Mouse (Mus musculus) neural tube, embryonic 10.5 days (tissue): Measurements from ENCODE around the gene Sptbn4.

Experiments
- DNase-seq: peaks from one replicate; pipeline ENCODE4 v3.0.0-alpha.2; 2017; ENCODE audit warnings: low spot score; ENCODE audit errors: extremely low spot score

The Sptbn4 gene

DNA sequence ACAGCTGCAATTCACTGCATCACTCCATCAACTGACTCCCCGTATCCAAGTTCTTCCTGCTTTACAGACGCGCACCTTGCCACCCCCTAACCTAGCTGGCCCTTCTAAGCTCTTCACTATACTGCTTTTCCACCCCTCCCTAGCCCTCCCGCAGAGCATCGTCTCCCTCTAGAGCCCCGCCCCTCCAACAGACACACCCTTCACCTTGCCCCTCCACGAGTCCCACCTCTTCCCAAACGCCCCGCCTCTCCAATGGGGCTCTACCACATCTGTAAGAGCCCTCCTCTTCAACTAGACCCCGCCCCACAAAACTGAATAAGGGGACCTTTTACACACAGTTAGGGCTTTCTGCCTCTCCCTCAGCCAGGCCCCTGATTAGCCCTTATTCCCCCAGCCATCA is 13.7 kb downstream of the Sptbn4 start:
- DNase-seq = no peak

DNA sequence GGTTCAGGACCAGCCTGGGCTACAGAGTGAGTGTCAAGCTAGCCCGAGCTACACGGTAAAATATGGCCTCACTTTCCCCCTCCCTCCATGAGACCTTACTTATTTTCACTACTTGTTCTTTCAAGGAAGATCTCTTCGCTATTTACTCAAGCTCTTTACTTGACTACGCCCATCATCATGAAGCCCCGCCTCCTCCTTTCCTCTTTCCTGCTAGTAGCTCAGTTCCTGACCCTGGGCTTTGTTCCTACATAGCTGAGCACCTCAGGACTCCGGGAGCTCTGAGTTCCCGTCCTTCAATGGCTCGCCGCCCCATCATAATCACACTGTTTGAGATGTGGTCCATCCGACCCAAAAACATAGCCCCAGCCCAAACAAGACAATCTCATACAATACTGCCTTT is 14.1 kb downstream of the Sptbn4 start:
- DNase-seq = no peak

DNA sequence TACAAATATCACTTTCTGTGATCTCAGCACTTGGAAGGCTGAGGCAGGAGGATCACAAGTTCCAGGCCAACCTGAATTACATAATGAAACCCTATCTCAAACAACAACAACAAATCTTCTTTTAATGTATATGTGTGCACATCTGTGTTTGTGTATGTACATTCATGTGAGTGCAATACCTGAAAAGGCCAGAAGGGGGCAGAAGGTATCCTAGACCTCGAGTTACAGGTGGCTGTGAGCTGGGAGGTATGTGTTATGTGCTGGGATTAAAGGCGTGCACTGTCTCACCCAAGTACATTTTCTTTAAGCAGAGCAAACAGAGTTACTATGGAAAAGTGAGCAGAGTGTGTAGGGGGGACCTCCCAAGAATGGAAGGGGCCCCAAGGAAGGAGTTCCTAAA is 18.4 kb downstream of the Sptbn4 start:
- no peak for DNase-seq

DNA sequence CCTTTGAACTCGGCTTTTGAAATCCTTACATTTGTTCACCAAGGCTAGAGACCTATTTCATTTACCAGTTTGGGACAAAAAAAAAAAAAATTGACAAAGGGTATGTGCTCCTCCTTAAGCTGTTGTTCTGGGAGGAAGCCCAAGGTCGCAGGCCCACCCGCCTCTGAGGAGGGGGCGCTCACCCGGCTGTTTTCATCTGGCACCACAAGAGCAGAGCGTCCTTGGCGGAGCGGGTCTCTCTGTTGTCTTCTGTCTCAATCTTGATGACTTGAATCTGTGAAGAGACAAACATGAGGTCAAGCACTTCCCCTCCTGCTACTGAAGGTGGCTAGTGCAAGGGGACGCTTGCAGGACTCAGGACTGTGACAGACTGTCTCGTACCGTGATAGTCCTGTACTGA is 19.5 kb downstream of the Sptbn4 start:
- DNase-seq = no peak

DNA sequence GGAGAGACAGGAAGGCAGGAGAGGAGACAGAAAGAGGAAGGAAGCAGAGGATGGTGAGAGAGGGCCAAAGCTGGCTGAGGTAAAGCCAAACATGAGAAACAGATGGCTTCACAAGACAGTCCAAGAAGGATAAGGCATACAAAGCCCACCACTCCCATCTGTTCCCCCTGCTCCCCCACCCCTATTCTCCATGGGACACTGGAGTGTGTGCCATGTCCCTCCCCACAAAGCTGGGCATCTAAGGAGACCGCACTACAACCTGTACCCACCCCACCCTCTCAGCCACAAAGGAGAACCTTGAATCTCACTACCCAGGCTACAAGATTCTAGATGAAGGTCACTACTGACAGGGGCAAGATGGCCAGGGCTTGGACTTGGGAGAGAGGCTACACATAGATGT is 20.1 kb downstream of the Sptbn4 start:
- no peak for DNase-seq

DNA sequence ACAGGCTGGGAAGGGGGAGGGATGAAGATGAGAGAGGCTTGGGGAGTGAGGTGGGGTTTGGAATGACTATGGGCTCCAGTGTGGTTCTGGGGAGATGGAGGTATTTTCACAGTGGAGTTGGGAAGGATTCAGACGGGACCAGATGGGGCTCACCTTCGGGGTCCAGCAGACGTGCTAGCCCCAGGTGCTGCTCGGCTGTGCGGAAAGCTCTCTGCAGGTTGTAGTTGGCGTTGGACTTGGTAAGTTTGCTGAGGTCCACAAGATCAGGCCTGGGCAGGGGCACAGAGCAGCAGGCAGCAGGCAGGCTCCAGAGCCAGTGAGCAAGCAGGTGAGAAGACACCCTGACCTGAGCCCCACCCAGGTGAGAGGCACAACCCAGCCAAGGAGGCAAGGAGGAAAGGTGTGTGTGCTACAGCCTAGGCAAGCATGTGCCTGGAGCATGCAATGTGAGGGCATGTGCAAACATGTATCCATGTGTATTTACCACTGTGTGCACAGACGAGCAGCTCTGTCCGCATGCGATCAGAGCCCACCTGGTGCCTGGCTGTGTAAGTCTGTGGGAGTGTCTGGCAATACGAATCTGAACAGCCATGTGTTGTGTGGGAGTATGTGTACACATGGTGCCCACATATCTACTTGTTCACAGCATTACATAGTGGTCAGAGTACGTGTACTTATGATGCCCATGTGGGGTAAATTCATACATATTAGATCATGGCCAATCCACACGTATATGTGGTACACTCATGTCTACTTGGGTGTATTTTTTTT is 23.7 kb downstream of the Sptbn4 start:
- no peak for DNase-seq

DNA sequence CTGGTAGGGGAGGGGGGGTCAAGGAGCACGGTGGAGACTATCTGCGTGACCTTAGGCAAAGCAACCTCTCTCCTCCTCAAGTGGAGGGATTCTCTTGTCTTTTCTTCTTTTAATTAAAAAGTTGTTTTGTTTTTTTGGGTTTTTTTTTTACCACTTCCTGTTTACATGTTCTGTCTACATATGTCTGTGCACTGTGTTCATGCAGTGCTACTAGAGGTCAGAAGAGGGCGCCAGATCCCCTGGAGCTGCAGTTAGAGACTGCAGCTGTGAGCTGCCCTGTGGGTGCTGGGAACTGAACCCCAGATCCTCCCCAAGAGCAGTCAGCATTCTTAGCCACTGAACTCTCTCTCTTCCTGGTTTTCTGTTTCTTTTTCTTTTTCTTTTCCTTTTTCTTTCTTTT is 28.4 kb downstream of the Sptbn4 start:
- DNase-seq = no peak

DNA sequence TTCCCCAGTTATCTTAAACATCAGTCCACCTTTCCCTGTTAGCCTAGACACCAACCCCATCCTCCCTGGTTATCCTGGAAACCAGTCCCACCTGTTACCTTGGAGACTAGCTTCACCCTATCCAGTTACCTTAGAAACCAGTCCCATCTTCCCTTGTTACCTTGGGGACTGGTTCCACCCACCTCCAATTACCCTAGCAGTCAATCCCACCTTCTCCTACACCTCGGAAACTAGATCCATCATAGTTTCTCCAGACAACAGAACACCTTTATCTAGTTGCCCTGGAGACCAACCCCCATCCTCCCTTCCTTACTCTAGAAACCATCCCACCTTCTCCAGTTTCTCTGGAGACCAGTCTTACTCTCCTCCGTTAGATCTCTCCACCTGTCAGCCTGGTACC is 30.3 kb downstream of the Sptbn4 start:
- no peak for DNase-seq

DNA sequence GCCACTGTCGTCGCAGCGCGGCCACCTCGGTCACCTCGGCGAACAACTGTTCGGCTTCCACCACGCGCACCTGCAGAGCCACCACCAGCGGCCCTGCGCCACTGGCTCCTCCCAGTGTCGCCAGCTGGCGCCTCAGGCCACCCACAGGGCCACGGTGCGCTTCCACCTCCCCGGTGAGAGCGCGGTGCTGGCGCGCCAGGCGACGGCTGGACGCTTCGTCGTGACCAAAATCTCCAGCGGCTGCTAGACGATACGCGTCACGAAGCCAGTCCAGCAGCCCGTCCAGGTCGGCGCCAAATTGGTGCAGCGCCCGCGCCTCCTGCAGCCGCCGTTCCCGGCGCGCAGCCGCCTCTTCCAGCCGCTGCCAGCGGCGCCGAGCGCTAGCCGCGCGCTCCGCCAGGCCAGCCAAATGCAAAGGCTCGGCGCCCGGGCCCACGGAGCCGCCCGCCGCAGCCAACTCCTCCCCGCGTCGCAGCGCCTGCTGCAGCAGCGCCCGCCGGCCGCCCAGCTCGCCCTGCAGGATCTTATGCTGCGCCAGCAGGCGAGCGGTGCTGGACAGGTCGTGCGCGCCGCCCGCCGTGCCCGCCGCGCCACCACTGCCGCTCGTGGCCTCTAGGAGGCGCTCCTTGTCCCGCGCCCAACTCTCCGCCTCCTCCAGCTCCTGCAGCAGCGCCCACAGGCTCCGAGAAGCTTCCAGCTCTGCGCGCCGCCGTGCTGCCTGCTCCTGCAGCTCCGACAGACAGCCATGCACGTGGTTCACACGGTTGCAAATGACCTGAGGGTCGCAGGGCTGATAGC is 38.9 kb downstream of the Sptbn4 start:
- peak; percentile 85 for DNase-seq

DNA sequence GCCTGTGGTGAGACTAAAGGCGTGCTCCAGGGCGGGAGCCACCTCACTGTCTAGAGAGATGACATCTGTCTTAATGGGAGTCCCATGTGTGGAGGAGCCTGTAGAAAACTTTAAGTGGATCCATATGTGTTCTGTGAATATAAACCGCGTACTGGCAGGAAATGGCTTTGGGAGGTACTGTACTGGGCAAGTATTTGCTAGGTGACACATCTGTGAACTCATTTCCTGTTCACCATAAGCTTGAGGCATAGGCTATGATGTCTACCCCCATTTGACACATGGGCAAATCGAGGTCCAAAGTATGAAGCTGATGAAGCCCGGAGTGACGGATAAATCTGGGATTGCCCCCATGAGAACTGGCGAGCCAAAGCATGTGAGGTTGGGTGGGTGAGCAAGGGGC is 39.7 kb downstream of the Sptbn4 start:
- no peak for DNase-seq

DNA sequence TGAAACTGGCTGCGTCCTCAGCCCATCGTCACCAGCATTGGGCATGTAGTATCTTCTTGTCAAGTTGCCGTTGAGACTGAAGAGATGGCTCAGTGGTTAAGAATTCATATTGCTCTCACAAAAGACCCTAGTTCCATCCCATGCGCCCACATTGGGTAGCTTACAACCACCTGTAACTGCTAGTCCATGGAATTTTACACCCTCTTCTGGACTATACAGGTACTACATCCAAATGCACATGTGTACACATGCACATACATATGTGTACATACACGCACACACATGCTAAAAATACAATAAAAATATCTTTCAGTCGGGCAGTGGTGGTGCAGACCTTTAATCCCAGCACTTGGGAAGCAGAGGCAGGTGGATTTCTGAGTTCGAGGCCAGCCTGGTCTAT is 41.0 kb downstream of the Sptbn4 start:
- no peak for DNase-seq

DNA sequence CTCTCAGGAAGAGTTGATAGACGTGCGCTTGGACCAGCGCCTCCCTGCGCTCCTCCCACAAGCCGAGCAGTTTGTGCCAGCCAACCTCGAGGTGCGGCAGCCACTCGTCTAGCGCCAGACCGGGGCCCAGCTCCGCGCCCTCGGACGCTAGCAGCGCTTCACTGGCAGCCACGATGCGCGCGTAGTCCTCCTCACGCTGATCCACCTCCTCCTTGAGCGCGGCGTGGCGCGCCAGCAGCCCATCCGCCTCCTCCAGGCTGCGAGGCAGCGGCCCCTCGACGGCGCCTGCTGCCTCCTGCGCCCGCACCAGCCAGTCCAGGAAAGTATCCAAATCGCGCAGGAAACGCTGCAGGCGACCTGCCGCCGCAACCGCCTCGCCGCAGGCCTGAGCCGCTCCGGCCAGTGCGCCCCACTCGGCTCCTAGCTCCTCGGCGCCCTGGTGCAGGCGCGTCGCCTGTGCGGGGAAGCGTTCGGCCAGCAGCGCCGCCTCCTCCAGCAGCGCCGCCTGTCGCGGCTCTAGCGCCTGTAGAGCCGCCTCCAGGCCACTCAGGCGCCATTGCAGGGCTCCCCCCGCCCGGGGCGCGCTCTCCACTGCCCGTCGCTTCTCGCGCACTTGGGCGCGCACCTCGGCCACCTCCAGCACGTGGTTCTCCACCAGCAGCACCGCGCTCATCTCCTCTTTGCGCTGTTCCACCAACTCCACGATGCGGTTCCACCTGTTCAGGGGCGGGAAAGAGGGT is 43.1 kb downstream of the Sptbn4 start:
- no peak for DNase-seq

DNA sequence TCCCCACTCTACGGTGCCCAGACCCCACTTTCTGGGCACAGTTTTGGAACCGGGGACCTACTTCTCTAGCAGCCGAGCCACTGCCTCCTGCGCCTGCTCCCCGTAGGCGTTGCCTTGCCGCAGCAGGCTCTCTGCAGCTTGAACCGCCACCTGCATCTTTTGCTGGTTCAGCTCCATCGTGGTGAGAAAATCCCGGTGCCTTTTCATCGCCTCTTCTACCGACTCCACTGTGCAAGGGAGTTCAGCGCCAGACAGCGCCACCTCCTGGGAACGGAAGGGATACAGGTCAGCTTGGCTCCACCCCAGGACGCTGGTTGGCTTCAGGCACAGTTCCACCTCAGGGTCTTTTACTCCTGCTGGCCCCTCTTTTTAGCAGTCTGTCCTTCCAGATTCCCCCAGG is 44.8 kb downstream of the Sptbn4 start:
- peak; percentile 61 for DNase-seq

DNA sequence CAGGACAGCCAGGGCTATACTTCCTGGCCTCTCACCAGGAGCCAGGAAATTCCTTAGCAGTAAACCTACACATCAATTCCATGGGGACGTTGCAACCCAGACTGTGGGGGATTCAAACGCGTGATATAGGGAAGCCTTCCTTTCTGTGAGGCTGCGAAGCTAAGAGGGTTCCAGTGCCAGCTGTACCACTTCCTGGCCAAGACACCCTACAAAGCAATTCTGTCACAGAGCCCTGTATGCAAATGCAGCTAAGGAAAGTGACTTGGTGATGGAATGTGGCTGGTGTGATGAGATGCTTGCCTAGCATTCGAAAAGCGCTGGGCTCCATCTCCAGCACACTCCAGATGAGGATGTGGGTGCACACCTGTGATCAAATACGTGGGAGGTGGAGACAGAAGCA is 46.9 kb downstream of the Sptbn4 start:
- no peak for DNase-seq

DNA sequence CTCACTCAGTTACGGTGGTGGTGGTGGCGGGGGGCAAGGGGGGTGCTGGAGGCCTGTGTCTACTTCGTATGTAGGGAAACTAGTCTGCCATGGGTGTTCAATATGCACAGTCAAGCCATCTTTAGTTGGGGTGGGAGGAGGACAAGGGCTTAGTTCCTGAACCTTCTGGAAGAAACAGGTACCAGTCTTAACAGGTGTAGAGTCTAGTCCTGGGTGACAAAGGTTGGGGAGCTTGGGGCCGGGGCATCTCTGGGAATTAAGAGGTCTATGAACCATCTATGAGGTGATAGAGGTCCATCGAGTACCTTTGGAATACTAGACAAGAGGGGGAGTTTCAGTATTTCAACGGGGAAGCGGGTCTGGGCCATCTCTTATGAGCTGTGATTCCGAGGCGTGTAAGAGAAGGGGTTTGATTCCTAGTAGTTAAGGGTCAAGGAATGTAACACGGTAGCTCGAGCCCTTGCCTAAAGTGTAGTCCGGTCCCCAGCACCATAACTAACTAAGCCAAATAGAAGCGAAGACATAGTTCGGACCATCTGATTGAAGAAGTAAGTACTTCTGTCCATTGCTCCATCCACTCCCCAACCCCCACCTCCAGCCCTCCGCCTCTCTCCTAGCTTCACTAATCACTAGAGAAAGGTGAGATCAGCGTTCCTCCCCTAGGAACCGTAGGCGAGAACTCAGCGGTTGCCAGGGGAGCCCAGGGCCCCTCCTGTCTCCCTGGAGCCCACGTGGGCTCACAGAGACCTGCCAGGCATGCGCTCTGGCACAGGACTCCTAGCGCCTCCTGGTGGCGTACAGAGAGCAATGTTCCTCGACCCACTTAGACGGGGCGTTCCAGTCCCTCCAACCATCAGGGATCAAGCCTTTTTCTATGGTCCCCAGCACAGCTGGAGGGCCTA is 50.2 kb downstream of the Sptbn4 start:
- no peak for DNase-seq

DNA sequence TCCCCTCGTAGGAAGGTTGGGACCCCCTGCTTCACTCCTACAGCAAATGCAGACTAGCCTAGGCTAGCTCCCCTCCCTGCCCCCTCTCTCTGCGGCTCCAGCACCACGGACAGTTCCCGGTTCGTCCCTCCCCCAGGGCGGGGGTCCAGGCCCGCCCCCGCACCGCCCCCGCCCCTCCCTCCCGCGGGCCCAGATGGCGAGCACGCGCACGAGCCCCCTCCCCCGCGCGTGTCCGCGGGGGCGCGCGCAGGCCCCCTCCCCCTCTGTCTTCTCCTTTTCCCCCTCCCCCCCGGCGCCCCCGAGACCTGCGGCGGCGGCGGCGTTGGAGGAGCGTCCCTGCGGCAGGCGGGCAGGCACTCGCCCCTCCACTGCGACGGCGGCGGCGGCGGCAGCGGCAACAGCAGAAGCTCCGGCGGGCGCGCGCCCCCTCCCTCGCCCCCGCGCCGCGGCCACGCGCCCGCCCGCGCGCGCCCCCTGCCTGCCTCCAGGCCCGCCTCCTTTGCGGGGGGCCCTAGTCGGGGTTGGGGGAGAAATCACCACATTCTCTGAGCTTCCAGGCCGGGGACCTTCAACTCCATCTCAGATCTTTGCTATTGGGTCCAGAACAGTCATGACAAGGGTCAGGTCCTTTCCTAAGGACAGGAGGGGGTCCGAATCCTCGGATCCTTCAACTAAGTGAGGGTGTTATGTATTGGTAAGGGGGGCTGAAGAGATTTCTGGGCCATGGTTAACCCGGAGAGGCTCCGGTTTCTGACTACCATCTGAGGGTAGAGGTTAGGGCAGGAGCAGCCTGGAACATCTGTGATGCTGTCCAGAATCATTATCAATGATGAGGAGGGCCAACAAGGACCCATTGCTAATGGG is 51.1 kb downstream of the Sptbn4 start:
- DNase-seq = peak; percentile 57

DNA sequence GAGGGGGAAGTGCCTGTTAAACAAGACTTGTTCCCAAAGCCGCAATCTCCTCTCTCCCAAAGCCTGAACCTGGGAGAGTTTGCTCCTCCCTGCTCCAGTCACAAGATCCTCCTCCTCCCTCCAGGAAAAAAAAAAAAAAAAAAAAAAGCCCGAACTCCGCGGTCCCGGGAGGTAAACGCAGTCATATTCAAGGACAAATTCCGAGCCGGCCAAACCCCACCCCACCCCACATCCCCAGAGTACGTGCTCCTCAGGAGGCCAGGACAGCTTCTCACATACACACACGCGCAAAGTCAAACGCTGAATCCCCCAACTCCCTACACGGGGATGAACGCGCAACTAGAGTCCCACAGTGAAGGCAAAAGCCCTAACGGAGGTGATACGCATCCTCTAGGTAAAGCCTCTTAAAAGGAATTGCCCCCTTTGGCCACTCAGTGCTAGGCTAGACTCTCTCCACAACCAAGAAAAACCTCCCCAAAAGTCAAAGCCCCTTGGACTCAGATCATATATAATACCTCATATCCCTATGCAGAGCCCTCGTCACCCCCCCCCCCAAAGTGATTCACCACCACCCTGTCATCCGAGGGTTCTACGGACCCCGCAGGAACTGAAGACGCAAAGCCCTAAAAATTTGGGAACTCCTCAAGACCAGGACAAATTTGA is 51.8 kb downstream of the Sptbn4 start:
- no peak for DNase-seq

DNA sequence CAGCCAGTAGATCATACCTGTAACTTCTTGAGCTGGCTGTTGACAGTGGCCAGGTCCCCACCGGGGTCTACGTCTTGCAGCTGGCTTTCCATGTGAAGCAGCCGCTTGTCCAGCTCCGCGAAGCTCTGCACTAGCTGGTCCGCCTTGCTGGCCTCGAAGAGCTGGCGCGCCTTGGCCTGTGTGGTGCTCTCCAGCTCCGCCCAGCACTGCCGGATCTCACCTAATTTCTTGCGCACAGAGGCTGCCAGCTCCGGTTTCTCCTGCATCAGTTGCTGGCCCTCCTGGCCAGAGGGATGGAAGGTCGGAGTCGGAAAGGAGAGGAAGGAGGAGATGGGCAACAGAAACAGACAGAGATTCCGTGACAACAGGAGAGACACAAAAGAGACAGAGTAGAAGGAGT is 56.1 kb downstream of the Sptbn4 start:
- no peak for DNase-seq

DNA sequence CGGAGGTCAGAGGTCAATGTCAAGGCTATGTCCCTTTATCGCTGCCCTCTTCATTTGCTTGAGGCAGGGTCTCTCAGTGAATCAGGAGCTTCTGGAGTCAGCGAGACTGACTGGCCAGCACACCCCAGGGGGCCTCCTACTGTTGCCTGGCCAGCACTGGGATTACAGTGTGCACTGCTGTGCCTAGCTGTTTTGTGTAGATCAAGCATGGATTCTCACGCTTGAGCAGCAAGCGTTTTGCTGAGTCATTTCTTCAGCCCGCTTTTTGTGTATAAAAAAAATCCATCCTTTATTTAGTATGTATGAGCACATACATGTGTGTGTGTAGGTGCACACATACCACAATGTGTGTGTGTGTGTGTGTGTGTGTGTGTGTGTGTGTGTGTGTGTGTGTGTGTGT is 58.3 kb downstream of the Sptbn4 start:
- DNase-seq = no peak

DNA sequence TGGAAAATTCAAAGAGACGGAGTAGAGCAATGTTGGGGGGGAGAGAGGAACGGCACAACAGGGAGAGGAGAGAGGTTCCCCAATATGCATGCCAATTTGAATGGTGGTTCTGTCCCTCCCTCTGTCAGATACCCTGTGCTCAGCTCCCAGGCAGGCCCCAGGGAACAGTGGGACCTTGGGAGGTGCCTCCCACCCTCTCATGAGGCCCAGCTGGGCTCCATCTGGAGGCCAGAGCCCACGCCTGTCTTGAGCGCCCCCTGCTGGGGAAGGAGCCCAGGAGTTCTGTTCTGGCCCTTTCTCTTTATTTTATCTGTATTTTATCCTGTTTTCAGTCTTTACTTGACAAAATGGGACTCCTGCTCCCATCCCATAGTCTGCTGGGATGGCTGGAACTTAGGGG is 62.8 kb downstream of the Sptbn4 start:
- no peak for DNase-seq
